Mouse (Mus musculus): ENCODE measurements around the gene Znhit1.

Znhit1 gene

DNA sequence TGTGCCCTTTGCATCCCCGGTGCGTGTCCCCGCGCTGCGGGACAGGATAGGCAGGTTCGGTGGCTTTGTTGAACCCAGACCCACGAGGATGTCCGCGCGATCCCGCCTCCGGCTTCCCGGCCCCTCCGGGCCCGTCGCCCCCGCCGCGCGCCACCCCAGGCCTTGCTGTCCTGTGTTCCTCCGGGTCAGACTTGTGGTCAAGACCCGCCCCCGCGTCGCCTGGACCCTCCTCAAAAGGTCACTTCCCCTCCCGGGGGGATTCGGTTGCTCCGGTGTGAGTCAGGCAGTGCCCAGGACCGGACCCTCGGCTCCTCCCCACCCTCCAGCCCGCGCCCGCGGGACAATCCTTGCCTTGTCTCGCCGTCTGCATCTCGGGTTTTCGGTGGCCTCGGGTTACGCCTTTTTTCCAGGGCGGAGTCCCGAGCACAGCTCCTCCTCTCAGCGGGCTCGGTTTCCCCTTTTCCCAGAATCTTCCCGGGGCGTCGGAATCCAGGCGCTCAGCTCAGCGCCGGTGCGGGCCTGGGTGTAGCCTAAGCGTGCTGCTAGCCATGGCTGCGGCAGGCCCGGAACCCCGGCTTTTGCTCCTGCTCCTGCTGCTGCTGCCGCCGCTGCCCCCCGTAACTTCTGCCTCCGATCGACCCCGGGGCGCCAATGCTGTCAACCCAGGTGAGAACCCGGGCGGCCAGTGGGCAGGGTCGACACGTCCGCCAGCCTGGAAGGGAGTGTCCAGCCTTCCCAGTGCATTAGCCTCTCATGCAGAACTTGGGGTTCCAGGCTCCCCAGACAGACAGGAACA is 485 bp downstream of the Znhit1 start:
- in situ Hi-C loops (cut with MboI; ENCODE audit: low sequenced_read_pairs) = no loop called here

DNA sequence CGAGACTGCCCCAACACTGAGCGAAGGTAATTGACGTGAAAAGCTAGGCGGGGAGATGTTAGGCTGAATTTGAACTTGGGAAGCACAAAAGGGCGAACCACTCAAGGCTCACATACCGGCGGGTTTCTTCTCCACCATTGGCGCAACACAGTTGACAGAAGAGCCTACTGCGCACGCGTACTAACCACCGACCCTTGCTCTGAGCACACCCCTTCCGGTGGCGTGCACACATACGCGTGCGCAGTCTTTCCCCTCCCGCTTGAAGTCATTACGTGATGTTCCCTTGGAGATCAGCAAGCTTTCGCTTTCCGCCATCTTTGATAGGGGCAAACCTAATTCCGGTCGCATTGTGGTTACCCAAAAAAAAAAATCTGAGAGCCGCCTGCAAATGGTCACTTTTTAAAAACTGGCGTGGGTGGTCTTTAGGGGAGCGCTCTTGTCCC is 1.1 kb downstream of the Znhit1 start, which contains the start of gene Plod3:
Plod3 (plus strand) TSS at position 325 of the 443 bp plus-strand sequence.
- in situ Hi-C loops (cut with MboI; ENCODE audit: low sequenced_read_pairs) = no loop called here

DNA sequence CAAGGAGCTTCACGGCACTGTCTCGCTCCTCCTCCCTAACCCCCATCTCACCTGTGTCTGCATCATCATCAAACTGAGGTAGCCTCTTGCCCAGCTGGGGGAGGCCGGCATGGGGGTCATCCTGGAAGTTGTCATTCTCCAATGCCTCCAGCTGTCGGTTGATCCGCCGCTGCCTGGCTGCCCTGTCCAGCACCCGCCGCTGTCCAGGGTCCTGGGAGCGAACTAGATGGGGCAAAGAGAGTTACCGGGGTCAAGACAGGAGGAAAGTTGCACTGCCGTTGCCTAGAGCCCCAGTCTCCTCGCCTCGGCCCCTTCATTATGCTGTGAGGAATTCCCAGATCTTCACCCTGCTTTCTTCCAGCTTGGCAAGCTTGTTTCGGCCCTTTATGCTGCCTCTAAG is 3.0 kb downstream of the Znhit1 start:
- in situ Hi-C loops (cut with MboI; ENCODE audit: low sequenced_read_pairs) = no loop called here

DNA sequence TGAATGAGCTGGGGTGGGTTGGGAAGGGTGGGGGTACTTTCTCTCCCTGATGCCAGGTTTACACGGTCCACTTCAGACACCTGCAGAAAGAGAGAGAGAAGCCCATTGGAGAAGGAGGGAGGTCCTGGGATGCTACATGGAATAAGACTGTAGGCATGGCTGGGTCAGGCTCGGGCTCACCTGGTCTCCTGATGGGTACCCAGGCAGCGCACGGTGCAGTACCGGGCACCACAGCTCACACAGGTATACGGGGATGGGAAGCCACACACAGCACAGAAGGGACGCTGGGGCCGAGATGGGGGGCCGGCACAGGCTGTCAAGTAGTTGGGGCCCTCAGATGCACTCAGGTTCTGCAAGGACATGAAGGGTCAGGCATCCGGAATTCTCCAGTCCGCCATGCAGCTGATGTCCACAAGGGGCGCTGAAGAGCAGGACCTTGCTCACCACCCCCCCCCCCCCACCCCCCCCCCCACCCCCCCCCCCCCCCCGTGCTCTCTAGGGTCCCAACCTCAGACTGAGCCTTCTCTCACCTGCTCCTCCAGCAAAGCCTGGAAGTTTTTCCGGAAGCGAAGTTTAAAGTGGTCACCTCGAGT is 5.4 kb downstream of the Znhit1 start:
- in situ Hi-C loops (cut with MboI; ENCODE audit: low sequenced_read_pairs) = no loop called here

DNA sequence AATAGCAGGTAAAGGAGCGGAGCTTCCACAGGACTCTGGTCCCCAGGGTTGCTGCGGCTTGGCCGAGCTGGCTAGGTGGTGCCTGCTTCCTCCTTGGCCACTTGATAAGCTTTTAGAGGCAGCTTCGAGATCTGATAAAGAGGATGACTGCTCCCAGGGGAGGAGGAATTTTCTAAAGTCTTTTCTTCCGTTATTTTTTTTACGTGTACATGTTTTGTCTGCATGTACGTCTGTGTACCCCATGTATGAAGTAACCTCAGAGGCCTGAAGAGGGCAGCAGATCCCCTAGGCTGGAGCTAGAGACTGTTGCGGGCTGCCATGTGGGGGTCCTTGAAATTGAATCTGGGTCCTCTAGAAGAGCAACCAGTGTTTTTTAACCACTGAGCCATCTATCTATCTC is 6.8 kb downstream of the Znhit1 start:
- in situ Hi-C loops (cut with MboI; ENCODE audit: low sequenced_read_pairs) = no loop called here

DNA sequence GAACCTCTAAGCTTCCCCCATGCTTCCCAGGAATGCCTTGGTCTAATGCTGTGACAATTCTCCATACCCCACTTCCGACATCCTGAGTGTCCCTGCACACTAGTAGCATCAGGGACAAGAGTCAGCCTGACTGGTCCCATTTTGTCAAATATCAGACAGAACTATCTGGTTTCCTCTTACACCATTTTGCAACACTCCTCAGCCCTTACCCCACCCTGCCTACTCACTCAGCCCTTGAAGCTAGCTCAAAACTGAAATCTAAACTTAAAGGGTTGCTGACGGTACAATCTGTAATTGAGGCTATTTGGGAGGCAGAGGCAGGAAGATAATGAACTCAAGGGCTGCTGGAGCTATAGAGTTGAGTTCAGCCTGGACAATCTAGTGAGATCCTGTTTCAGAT is 8.1 kb downstream of the Znhit1 start:
- in situ Hi-C loops (cut with MboI; ENCODE audit: low sequenced_read_pairs) = no loop called here

DNA sequence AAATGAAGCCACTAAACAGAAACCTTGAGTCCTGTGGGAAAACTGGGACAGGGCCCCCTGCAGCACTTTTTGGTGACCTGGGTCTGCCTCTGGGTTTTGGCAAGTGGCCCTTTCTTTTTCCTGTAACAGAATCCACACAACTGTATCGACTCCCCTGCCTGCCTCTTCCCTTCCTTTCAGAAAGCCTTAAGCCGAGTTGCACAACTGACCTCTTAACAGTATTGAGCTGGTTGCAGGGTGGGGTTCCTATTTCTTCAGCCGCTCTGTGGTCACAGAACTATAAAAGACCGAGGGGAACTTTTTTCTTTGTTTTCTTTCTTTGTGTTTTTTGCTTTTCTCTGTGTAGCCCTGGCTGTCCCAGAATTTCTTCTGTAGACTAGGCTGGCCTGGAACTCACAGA is 10.1 kb downstream of the Znhit1 start:
- in situ Hi-C loops (cut with MboI; ENCODE audit: low sequenced_read_pairs) = no loop called here

DNA sequence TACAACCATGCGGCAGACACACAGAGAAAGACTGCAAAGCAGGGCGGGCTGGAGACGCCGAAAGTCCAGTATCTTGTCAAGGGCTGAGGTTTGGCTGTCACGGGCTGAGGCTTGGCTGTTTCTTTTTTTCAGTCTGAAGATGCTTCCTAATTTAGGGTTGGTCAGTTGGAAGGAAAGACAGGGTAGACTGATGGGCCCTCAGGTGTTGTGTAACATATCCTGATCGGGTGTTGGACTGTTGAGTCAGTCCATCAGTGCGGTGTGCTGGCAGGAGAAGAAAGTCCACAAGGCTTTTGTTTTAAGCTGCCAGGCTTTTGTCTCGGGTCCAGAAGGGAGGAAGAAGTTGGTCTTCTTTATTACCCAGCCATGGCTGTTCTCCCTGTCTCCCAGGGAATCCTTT is 14.2 kb downstream of the Znhit1 start:
- in situ Hi-C loops (cut with MboI; ENCODE audit: low sequenced_read_pairs) = no loop called here

DNA sequence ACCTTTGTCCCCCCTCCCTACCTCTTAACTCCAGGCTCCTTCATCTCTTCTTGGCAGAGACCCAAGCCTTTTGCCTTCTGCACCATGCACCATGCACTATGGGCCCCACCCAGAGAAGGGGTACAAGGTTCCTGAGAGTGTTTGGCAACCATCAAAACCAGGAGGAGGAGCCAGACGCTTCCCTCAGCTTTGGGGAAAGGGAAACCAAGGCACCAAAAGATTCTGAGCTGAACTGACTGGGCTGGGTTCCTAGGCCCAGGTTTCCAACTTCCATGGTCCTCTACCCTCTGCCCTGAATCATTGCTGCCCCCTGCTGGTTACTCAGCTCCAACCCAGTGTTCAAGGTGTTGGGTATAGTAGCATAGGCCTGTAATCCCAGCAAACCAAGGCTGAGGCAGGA is 17.1 kb downstream of the Znhit1 start:
- in situ Hi-C loops (cut with MboI; ENCODE audit: low sequenced_read_pairs) = no loop called here

DNA sequence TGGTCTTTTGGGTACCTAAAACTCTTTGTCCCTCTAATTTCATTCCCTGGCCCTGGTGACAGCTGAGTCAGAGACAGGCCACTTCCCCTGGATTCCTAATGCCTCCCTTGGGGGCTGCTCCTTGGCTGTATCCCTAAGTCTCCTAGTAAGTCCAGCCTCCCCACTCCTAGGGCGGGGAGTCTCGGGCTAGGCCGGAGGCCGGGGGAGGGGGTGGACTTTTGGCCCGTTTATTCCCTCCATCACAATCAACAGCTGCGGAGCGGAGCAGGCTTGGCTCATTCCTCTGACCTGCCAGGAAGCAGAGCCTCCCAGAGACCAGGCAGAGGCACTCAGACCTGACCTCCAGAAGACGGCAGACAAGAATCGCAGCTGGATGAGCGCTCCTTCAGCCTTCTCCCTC is 20.2 kb downstream of the Znhit1 start:
- in situ Hi-C loops (cut with MboI; ENCODE audit: low sequenced_read_pairs) = no loop called here

DNA sequence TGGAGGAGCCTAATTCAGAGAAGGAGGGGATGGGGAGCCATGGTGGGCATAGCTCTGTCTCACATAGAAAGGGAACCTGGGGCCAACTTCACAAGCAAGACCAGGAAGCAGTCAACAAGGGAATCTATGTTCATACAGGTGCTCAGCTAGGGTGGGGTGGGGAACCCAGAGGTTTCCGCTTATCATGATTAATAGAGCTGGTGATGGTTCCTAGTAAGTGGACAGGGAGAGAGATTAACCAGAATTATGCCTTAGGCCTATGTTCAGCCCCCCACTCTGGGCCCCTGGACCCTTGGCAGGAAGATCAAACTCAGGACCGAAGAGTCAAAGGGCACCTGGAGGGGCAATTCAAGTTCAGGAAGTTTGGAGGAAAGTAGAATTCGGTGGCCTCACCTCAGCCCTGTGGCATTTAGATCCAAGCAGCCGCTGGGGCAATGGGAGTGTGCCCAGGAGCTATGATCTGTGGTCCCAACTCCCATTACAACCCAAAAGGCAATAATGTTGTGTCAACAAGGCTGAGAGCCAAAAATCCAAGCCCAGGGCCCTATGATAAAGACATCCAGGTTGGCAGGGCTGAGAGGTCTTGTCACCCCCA is 20.9 kb downstream of the Znhit1 start:
- in situ Hi-C loops (cut with MboI; ENCODE audit: low sequenced_read_pairs) = no loop called here

DNA sequence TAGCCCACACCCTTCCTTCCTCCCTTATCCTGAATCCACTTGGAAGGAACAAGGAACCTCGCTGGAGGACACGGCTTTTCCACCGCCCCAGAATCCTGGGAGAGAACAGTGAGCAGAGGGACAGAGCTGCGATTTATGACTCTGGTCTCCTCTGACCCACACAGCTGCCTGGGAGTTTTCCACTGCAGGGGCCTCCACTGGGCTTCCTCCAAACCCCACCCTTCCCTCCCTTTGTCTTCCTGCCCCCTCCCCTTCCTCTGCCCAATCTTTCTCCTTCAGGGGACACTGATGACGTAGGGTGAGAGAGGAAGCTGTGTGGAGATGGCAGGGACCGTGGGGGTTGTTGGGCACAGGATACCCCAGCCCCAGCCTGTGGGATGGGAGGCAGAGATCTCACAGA is 21.5 kb downstream of the Znhit1 start, which contains the start of gene Cldn15:
Cldn15 (plus strand) TSS at position 286 of the 400 bp plus-strand sequence.
- in situ Hi-C loops (cut with MboI; ENCODE audit: low sequenced_read_pairs) = no loop called here

DNA sequence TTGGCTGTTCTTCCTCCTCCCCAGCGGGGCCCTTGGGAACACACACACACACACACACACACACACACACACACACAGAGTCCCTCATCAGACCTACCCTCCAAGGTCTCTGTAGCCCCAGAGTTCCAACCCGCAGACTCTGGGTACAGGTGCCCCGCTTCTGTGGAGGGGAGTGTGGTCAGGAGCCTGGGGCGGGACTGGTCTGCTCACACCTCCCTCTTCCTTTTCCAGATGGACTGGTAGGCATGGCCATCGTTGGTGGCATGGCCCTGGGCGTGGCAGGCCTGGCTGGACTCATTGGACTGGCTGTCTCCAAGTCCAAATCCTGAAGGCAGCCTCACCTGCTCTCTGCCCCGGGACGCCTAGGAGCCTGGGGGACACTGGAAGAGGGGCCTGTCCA is 22.1 kb downstream of the Znhit1 start:
- in situ Hi-C loops (cut with MboI; ENCODE audit: low sequenced_read_pairs) = no loop called here

DNA sequence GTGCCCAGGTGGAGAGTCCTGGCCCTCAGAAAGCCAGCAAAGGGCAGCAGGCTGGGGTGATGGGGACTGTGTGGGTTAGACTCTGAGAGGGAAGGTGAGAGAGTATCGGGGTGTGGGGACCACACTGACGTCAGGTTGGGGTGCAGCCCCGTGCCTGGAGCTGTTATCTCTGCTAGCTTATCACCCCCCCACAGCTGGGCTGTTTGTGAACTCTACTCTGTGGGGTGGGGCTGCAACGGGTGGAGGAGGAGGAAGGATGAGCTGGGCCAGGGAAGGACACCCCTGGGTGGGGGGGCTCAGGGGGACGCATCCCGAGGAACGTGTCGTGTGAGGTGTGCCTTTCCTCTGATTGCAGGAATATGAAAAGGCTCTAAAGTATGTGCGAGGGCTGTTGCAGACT is 22.6 kb downstream of the Znhit1 start:
- in situ Hi-C loops (cut with MboI; ENCODE audit: low sequenced_read_pairs) = no loop called here

DNA sequence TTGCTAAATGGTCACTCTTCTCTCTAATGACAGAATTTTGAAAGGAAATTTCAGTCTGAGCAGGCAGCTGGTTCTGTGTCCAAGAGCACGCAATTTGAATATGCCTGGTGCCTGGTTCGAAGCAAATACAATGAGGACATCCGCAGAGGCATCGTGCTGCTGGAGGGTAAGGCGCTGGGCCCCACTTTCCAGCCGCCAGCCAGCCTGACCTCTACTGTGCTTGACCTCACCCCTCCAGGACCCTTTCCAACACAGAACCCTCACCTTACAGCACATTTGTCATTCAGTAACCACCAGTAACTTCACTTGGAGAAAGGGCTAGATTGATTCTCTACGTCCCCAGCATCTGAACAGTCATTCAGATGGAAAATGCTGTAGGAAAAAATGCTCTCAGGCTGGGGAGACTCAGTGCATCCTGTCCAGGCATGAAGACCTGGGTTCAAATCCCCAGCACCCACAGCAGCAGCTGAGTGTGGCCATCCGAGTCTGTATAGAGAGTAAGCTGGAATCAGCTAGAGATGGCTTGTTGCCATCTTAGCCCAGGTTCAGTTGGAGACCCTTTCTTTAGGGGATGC is 24.8 kb downstream of the Znhit1 start:
- in situ Hi-C loops (cut with MboI; ENCODE audit: low sequenced_read_pairs) = no loop called here

DNA sequence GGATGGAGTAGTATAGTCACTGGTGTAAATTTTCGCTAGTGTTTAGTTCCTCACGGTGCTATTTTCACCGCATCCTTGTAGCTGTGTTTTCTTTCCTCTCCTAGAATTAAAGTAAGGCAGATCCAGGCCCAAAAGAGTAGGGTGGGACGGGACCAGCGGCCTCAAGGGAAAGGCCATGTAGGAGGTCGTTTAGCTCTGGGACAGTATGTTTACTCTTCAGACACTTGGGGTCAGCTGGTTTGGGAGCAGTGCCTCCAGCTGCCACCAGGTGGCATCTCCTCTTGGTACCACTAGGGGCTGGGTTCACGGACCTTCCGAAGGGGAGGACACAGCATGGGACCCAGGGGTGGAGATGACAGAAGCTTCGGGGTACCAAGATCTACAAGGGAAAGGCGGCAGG is 25.3 kb downstream of the Znhit1 start:
- in situ Hi-C loops (cut with MboI; ENCODE audit: low sequenced_read_pairs) = no loop called here

DNA sequence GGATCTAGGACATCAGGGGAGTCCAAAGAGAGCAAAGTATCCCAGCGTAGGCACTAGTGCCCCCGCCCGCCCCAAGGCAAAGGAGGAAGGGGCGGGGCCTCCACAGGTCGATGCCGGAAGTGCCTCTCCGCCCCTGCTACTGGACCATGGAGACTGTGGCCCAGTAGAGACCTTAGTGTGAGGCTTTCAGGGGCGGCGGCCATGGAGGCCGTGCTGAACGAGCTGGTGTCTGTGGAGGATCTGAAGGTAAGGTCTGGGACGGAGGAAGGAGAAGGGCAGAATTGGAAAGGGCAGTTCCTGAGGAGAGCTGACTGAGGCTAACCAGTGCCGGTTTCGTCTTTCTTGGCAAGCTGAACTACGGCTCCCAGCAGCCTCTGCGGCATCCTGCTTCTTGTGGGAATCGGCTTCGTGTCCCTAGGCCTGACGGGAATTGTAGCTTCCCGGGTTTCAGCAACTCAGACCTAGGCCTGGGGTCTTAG is 25.8 kb downstream of the Znhit1 start:
- in situ Hi-C loops (cut with MboI; ENCODE audit: low sequenced_read_pairs) = no loop called here

DNA sequence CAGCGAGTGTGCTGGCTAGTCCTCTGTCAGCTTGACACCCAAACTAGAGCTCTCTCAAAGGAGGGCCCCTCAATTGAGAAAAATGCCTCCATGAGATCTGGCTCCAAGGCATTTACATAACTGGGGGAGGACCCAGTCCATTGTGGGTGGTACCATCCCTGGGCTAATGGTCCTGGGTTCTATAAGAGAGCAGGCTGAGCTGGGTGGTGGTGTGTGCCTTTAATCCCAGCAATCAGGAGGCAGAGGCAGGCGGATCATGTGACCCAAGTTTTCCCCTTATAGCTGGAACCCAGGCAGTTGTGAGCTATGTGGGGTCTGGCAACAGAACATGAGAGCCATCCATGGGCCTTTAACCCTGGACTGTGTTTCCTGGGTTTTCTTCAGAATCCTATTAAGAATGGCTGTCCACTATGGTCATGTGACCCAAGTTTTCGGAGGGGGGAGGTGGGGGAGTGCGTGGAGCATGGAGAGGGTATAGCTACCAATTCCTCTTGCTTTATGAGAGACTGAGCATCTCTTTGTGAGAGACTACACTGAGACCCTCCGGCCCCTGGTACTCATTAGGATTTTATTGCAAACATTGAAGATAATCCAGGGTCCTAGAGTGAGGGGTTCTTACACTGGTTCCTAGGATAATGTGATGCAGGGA is 26.4 kb downstream of the Znhit1 start:
- in situ Hi-C loops (cut with MboI; ENCODE audit: low sequenced_read_pairs) = no loop called here

DNA sequence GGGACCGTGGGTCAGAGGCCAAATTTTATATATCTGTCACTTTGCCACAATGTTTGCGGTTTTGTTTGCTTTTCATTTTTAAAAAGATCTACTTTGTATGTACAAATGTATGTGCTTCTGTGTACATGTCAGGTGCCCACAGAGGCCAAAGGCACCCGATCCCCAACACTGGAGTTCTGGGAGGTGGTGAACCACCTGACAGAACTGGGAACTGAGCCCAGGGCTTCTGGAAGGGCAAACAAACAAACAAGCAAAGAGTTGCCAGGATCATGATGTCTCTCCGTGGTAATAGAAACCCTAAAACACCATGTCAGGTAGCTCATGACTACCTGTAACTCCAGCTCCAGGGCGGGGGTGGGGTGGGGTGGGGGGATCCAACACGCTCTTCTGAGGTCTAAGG is 27.8 kb downstream of the Znhit1 start:
- in situ Hi-C loops (cut with MboI; ENCODE audit: low sequenced_read_pairs) = no loop called here

DNA sequence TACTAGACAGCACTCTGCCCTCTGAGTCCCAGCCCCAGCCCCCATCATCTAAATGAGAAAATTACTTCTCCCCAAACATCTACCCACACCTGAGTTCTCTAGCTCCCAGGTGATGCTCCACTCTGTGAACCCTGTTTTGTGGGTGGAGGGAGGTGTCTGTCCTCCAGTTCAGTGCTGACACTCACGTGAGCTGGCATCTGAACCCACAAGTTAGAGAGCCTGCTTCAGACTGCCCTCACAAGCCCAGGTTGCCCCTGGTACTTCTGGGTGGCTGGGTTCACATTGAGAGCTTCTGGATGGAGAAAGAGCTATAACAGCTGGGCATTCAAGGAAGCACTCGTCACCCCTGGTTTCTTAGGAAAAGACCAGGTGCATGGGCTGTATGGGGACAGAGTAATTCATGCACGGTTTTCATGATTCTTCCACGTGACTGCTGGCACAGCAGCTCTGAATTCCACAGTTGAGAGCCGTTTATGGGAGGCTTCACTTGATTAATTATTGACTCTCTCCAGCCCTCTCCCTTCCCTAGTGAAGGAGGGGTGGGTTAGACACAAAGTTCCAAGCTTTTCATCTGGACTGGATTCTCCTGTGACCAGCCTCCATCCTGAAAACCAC is 28.7 kb downstream of the Znhit1 start:
- in situ Hi-C loops (cut with MboI; ENCODE audit: low sequenced_read_pairs) = no loop called here

DNA sequence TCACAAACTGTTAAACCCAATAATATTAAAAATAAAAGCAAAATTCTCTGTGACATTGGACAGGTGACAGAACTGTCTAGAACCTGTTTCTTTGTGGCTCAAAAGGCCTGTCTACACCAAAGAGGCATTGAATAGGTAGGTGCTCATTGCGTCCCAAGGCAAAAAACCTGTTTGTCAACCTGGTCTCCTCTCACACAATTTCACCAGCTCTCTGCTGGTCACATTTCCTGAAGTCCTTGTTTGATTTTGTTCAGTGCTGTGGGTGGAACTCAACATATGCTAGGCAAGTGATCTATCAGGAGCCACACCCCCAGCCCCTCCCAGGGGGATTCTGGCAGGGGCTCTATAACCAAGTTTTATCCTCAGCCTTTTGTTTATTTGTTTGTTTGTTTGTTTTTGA is 30.6 kb downstream of the Znhit1 start:
- in situ Hi-C loops (cut with MboI; ENCODE audit: low sequenced_read_pairs) = no loop called here

Measured in CH12F3 (cell line).